Mouse (Mus musculus): Measurements from ENCODE around the gene Dnm3.

DNA sequence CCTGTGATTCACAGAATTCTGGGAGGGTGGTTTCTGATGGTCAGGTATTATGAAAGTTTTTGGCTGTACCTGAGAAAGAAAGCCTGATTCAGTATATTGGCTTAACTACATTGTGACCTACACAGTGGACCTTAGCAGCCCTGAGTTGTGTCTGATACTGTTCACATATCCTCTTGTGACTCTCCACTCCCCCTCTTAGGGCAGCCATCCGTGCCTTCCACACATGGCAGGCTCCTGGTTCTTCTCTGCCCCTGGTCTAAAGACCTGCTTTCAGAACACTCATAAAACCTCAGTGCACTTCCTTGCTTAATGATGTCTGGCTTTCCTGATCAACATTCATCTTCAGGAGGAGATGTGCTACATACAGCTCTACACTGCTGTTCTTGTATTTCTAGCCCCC lies 525.2 kb downstream of the Dnm3 start:
- TF ChIP-seq CTCF (IDR thresholded peaks at IDR 0.05; ENCODE audit: low read depth, low read length) (no peak), EP300 (IDR thresholded peaks at IDR 0.05; ENCODE audit: insufficient read depth, low read depth, low read length) (no peak)
